Mouse (Mus musculus): ENCODE results near the gene Mitf.

Mitf gene

DNA sequence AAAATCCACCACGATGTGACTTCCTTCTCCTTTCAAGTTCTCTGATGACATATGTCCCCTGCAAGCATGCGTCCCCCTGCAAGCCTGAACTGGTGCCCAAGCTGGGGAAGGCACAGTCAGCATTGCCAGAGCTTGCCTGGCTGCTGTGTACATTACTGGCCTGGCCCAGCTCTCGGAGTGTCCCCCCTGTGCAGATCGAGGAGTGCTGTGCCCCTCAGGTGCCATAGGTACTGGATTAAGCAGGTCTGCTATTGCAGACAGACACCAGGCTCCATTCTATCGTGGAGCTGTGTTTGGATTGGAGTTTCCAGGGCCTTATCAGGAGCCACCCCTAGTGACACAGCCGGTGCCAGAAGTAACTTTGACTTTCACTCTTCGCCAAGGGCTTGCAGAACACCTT is 122.6 kb downstream of the Mitf start:
- in situ Hi-C loops (cut with MboI; ENCODE audit: unreplicated experiment in 2 of 2), result no loop called here

DNA sequence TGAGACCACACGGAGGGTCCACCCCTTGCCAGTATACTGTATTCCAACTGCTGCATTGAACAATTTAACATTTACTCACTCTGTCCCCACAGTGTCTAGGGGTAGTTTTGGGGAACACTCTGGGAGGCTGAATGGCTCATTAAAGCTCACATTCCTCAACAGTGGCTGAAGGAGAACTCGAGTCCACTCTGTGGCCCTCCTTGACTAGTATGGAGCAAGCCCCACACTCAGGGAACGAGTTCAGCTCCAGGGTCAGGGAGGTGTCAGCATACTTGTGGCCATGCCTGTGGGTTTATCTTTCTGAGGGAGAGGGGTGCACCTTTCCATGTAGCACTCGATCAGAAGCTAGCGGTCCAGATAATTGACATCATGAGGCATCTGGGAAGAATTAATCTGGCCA is 130.3 kb downstream of the Mitf start:
- in situ Hi-C loops (cut with MboI; ENCODE audit: unreplicated experiment in 2 of 2), result no loop called here

DNA sequence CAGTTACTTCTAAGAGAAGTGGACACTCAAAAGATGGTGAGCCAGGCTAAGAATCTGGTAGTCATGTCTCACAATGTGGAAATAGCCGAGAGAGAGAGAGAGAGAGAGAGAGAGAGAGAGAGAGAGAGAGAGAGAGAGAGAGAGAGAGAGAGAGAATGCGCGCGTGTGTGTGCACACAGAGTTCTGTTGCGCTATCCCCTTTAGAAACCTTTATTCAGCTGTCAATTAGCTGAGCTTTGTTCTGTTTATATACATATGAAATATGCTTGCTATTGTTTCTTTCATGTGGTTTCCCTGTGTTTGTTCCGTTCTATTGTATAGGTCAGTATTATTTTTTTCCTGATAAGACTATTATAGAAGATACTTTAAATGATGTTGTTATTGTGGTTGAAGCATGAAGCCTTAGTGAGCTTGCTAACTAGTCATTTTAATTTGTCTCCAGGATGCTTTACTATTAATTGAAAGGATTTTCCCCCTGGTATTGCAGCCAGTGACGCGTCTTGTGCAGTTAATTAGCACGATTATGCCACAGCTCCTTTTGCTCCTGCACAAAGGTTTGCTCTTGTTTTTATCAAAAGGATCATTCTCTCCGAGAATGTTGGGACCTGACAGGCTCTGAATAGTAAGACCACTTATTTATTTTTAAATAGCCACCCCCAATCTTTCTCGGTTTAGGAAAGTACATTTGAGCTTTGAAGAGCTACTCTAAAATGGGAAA is 131.2 kb downstream of the Mitf start:
- in situ Hi-C loops (cut with MboI; ENCODE audit: unreplicated experiment in 2 of 2), result no loop called here

DNA sequence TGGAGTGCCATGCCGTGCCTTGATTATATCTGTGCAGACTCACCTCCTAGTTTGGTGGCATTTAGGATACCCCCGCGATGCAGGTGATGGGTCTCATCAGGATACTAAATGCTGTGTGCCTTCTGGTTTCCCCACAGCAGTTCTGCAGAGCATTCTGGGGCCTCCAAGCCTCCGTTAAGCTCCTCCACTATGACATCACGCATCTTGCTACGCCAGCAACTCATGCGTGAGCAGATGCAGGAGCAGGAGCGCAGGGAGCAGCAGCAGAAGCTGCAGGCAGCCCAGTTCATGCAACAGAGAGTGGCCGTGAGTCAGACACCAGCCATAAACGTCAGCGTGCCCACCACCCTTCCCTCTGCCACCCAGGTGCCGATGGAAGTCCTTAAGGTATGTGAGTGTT is 134.1 kb downstream of the Mitf start:
- in situ Hi-C loops (cut with MboI; ENCODE audit: unreplicated experiment in 2 of 2), result no loop called here

DNA sequence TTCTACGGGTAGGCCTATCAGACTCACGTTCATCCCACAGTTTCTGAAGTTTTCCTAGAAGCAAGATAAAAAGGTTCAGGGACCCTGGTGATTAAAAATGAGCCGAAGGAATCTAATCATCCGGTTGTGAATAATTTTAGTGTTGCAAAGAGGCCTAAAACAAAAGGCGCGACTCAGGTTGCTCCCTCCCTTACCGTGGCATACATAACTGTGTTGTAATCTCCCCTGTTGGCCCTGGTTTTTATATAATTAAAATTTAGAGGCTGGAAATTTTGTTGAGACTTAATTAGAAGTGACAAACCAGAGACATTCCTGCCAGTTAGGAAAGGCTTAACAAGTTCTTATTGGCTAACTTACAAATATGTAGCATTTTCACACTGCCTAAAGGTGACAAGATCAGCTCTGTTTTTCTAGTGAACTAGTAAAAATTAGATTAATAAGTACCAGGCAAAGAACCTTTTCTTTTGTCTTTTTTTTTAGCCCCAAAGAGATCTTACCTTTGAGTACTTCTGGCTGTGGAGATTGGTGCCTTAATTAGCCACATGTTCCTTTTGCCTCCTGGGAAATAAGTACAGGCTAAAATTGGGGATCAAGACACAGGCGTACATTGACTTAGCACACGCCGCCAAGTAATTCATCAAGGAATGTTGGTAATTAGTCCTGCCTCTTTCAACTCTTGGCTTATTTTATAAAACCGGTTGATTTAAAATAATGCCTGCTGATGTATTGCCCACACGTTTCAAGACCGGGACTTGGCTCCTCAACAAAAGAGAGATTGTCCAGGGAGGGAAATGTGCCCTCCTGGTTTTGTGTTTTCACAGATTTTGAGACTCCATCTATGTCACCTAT is 143.4 kb downstream of the Mitf start:
- in situ Hi-C loops (cut with MboI; ENCODE audit: unreplicated experiment in 2 of 2), result no loop called here

DNA sequence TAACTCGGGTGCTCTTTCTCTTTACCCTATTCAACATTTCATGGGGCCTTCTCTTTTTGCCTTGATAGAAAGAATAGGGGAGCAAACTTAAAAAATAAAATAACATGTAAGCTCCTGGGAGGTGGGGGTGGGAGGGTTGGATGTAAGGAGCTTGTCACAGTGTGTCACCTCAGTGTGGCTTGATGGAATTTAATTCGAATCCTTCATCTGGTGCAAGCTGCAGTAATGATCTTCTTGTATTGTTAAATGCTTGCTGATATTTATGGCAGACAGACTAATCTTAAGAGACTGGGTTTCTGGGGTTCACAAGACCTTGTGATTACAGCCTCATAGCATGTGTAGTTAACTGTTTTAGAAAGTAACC is 144.0 kb downstream of the Mitf start:
- in situ Hi-C loops (cut with MboI; ENCODE audit: unreplicated experiment in 2 of 2), result no loop called here

DNA sequence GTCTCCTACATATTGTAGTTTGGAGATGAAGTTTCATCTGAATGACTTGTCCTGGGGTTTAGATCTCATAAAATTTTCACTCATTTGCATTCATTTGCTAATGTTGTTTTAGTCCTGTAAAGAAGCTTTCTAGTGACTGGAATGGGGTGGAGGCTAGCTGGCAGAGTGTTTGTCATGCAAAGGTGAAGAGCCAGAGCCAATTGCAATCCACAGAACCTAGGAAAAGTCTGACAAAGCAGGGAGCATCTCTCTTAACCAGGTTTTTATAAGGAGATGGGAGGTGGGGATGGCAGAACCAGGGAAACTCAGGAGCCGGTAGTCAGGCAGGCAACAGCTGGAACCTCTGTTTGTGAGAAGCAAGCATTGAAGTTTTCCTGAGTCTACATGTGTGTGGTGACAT is 144.9 kb downstream of the Mitf start:
- in situ Hi-C loops (cut with MboI; ENCODE audit: unreplicated experiment in 2 of 2), result no loop called here

DNA sequence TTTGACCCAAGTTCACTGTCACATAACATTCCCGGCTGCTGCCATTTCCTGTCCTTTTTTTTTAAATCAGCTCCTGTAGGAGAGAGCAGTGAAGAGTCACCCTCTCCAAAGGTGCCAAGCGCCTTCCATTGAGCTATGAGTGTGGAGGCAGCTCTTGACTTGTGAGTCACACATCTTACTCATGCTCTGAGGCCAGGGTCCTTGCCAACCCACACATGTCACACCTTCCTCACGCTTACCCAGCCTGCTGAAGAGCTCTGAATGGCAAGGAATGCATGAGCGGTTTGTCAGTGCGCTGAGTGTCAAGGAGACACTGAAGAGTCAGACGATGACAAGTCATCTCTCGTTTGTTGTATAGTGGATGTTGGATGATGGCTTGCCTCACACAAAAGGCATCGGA is 146.0 kb downstream of the Mitf start:
- in situ Hi-C loops (cut with MboI; ENCODE audit: unreplicated experiment in 2 of 2), result no loop called here

DNA sequence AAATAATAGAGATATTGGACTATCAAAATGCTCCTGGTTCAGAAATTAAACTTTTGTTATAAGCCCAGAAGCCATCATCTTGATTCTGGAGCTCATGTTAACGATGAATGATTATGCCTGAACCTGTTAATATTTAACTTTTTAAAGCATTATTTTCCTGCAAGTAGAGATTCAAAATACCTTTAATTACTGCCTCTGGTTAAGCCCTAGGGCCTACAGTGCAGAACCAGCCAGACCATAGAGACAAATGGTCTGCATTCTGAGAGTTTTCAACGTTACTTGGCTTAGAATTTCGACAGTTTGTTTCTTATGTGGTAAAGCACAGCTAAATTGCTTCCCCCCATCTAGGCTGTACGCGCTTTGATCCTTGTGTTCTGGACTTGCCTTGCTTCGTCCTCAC is 149.3 kb downstream of the Mitf start:
- in situ Hi-C loops (cut with MboI; ENCODE audit: unreplicated experiment in 2 of 2), result no loop called here

DNA sequence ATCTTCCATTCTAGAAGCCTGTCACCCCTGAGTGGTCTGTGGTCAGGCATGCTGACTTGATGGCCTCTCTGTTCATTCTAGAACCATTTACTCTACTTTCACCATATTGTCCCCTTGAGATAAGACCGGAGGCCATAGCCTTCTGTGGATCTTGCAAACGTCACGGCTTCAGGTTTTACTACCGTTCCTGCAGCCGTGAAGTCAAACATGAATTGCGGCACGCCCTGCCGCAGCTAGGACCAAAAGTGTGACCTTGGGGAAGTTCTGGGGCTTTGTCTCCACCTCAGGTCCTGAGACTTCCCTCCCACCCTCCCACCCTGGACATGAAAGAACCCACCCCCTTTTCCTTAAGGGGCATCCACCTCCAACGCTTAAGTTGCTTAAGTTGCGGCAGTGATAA is 149.8 kb downstream of the Mitf start:
- in situ Hi-C loops (cut with MboI; ENCODE audit: unreplicated experiment in 2 of 2), result no loop called here

DNA sequence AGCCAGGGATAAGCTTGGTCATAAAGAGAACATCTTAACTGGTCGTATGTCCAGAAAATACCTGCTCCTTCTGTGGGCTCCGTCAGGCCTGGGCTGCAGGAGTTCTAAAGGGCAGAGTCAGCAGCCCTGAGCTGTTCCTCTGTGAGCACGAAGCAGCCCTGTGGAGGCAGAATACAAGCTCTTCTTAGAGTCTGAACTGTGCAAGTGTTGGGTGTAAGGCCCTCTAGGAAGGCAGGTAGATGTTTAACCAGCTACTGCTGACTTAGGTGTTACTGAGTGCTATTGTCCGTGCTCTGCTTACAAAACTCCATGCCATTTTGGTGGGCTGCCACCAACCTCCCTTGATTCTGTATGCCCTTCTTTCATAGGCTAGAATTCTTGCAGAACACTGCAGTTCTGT is 151.4 kb downstream of the Mitf start:
- in situ Hi-C loops (cut with MboI; ENCODE audit: unreplicated experiment in 2 of 2), result no loop called here

DNA sequence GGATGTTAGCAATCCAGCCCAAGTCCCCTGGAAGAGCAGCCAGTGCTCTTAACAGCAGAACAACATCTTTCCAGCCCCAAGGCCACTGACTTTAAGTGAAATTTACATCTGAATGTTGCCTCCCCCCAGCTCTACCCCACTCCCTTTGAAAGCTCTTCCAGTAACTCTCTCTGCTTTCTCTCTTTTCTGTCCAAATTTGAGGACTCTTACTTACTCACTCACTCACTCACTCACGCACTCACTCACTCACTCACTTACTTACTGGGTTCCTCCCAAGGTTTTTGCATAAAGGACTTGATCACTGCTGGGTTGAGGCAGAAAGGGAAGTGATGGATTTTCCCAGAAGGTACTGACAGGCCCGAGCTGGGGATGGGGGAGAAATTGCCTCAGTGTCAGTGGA is 154.9 kb downstream of the Mitf start:
- in situ Hi-C loops (cut with MboI; ENCODE audit: unreplicated experiment in 2 of 2), result no loop called here

DNA sequence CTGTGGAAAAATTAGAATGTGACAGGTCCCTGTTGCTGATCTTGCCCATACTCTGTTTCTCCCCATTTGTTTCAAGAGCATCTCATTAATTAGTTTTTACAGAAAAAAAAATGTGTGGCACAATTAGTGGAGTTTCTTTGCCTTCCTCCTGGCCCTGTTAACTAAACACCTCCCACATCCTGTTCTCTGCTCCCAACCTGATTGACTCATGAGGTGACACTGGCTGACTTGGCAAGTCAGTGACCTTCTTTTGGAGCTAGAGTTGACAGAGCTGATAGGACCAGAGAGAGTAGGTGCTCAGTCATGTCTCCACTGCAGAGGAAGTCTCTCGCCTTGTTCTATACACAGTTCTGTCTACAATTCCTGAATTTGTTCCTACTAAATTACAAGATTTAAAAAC is 155.5 kb downstream of the Mitf start:
- in situ Hi-C loops (cut with MboI; ENCODE audit: unreplicated experiment in 2 of 2), result no loop called here

DNA sequence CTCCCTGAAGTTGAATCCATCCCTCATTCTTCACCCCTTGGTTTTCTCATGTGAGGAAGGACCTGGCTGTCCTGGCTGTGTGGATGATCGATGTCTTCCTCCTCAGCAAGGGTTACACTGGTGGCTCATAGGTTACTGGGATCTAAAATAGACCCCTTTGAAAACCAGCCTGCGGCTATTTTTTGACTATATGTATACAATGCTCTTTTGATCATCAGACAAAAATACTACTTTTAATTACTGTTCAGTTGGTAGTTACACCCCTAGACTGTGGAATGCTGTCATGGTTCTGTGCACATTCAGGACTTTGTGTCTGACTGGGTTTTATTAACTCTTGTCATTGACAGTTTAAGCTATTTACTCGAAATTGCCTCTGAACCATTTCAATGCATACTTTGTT is 157.9 kb downstream of the Mitf start:
- in situ Hi-C loops (cut with MboI; ENCODE audit: unreplicated experiment in 2 of 2), result no loop called here

DNA sequence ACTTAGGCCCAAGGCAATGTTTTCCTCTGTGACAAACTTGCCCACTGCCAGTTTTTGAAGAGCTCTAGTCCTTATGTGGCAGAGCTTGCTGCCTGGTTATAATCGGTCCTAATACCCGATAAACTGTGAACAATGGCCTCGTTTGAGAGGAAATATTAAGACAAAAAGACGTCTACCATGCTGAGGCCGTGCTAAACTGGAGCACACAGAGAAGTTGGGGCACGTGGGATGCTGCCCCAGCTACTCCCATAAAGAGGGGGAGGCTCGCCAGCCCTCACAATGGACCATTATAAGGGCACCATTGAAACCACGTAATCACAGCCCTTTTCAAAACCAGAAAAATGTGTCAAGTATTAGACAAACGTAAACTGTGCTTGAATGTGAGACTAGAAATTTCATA is 174.8 kb downstream of the Mitf start:
- in situ Hi-C loops (cut with MboI; ENCODE audit: unreplicated experiment in 2 of 2), result no loop called here

DNA sequence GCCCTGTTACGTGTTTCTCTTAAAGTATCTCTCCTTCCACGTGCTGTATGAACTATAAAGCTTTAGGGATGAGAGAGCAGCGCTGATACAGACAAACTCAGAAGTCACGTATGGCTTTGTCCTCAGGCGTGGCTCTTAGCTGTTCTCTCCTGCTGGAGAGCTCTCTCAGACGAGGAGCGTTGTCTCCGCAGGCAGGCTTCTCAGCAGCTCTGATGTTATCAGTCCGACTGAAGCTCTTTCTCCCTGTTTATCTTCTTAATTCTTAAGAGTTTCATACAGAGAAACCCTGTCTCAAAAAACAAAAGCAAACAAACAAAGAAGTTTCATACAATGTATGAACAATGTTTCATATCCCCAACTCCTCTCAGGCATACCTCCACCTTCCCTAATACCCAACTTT is 178.8 kb downstream of the Mitf start:
- in situ Hi-C loops (cut with MboI; ENCODE audit: unreplicated experiment in 2 of 2), result no loop called here

DNA sequence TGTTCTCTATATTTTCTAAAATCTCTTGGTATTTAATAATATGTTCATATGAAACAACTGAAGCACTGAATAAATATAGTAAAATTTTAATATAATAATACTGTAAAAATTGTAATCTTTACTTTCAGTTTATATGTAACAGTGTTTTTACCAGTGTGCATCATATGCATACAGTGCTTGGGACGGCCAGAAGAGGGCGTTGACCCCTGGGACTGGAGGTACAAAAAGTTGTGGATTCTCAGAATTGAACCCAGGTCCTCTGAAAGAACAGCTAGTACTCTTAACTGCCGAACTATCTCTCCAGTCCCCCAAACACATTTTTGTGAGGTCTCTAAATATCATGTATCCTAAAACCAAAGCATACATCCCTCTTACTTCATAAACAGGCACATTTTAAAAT is 179.6 kb downstream of the Mitf start:
- in situ Hi-C loops (cut with MboI; ENCODE audit: unreplicated experiment in 2 of 2), result no loop called here

DNA sequence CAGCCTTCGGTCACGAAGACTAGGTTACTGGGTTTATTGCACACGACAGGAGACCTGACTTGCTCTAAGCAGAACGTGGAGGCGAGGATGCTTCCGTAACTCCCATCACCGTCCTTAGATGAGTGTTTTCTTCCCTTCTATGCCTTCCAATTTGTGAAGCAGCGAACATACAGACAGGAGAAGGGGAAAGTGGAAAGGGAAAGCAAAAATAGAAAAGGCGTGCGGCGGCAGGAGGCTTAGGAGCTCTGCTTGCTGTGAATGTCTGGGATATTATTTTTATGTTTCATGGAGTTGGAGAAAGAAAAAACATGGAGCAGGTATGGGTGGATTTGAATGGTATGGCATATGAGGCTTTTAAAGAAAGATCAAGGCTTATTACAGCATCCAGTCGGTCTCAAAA is 186.7 kb downstream of the Mitf start:
- in situ Hi-C loops (cut with MboI; ENCODE audit: unreplicated experiment in 2 of 2), result no loop called here

DNA sequence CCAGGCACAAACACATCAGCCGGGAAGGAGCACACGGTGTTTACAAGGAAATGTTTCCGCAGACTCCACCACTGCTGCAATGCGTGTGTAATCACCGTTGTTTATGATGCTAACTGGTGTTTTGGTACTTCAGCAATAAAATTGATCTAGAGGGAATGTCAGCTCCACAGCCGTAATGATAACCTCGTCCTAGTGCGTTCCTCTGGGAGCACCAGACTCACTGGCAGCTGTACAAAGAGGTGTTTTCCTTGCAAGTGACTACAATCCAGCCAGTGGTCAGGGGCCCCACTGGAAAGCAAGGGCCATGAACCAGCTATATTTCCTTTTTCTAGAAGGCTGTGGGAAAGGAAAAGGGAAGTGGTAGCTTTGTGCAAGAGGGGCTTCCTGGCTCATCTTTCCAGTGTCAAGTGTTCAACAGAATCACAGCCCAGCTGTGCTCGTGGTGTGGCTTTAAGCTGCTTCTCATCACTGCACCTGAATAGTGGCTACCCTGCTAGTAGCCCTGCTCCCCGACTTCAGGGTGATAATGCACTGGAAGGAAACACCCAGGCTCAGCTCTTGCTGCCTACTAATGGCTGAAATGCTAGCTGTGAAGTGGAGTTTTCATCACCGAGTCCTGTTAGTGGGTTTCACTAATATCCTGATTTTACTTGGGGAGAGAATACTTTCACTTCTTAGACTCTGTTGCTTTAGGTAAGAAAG is 188.9 kb downstream of the Mitf start:
- in situ Hi-C loops (cut with MboI; ENCODE audit: unreplicated experiment in 2 of 2), result no loop called here

DNA sequence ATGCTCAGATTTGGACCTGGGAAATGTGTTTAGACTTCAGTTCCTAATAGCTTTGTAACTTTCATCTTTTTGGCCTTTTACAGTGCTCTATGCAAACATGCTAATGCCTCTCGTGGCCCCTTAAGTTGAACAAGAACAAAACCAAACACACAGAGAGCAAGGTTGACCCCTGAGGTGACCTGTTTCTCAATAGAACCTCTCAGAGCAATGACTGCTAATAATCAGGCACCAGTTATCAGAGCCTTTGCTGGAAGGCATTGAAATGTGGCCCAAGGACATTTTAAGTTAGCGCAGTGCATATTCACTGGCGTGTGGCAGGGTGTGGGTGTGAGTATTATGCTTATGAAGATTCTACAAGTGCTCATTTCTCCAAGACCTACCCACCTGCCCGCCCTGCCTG is 194.7 kb downstream of the Mitf start:
- in situ Hi-C loops (cut with MboI; ENCODE audit: unreplicated experiment in 2 of 2), result loop anchor here in 1 of 2 experiments (10.0 to 25.0 kb wide), 2 partner anchors 247 to 739 kb away; partner anchors contain the start of gene Lmod3

DNA sequence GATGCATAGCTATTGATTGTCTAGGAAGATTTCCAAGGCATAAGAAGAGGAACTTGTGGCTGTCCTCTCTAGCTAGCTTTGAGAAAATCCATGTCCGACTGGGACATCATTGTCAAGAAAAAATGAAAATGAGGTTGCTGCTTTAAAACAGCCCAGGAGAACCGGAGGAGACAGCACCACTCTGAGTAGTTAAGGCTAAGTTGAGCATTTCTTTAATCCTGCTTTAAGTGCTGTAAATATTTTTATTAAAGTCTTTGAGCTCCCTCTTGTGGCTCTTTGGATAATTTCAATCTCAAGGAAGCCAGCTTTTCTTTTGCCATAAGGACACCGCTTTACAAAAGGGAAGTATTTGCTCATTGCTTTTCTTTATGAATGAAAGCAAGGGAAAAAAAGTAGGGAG is 196.3 kb downstream of the Mitf start:
- in situ Hi-C loops (cut with MboI; ENCODE audit: unreplicated experiment in 2 of 2), result loop anchor here in 1 of 2 experiments (10.0 to 25.0 kb wide), 2 partner anchors 248 to 741 kb away; partner anchors contain the start of gene Lmod3
